Mouse (Mus musculus): Measurements from ENCODE around the gene Uqcrc1.

Uqcrc1 gene

GRCm38 (mm10) chr9:108983209-108983608 is 46.8 kb downstream of the Uqcrc1 start:
- DNase-seq (ENCODE audit: low spot score in 2 of 2) = no peak

- DNase-seq (ENCODE audit: low spot score in 2 of 2) = no peak
Observed at GRCm38 (mm10) chr9:108985710-108986109, 49.3 kb downstream of the Uqcrc1 start, which contains the start of gene Ucn2. TSS of gene Ucn2 (plus strand) at chr9:108986010.

- peak; percentile 36 to 53 for DNase-seq (ENCODE audit: low spot score in 2 of 2)
Observed at GRCm38 (mm10) chr9:108987704-108988350, 51.4 kb downstream of the Uqcrc1 start.

- DNase-seq (ENCODE audit: low spot score in 2 of 2) = peak; percentile 53 to 57
Observed at GRCm38 (mm10) chr9:108989802-108990461, 53.5 kb downstream of the Uqcrc1 start.

- DNase-seq (ENCODE audit: low spot score in 2 of 2) = no peak
Observed at GRCm38 (mm10) chr9:108990462-108990820, 54.0 kb downstream of the Uqcrc1 start.

- peak; percentile 99 for DNase-seq (ENCODE audit: low spot score in 2 of 2)
Observed at GRCm38 (mm10) chr9:108991428-108992084, 55.1 kb downstream of the Uqcrc1 start, which contains the start of gene Pfkfb4. TSS of gene Pfkfb4 (plus strand) at chr9:108991778.

GRCm38 (mm10) chr9:108992085-108992469 is 55.6 kb downstream of the Uqcrc1 start:
- DNase-seq (ENCODE audit: low spot score in 2 of 2) = no peak

- DNase-seq (ENCODE audit: low spot score in 2 of 2) = no peak
Observed at GRCm38 (mm10) chr9:108992620-108993361, 56.4 kb downstream of the Uqcrc1 start.

- no peak for DNase-seq (ENCODE audit: low spot score in 2 of 2)
Observed at GRCm38 (mm10) chr9:108996411-108996810, 60.0 kb downstream of the Uqcrc1 start.

- DNase-seq (ENCODE audit: low spot score in 2 of 2) = no peak
Observed at GRCm38 (mm10) chr9:108998287-108999166, 62.1 kb downstream of the Uqcrc1 start.

GRCm38 (mm10) chr9:108999167-108999526 is 62.7 kb downstream of the Uqcrc1 start:
- no peak for DNase-seq (ENCODE audit: low spot score in 2 of 2)

All from heart, adult 9 months (tissue).